Mouse (Mus musculus): ENCODE results near the gene Panx1.

Gene Panx1

GRCm38 (mm10) chr9:15045084-15045669, at the start of gene Panx1:
TSS of gene Panx1 (minus strand) at chr9:15045478.
- peak; percentile 64 for DNase-seq (ENCODE audit: low spot score in 2 of 2)

GRCm38 (mm10) chr9:15068686-15069295, 23.5 kb upstream of the Panx1 start:
- peak in 1 of 2 experiments; percentile 21 for DNase-seq (ENCODE audit: low spot score in 2 of 2)

DNA sequence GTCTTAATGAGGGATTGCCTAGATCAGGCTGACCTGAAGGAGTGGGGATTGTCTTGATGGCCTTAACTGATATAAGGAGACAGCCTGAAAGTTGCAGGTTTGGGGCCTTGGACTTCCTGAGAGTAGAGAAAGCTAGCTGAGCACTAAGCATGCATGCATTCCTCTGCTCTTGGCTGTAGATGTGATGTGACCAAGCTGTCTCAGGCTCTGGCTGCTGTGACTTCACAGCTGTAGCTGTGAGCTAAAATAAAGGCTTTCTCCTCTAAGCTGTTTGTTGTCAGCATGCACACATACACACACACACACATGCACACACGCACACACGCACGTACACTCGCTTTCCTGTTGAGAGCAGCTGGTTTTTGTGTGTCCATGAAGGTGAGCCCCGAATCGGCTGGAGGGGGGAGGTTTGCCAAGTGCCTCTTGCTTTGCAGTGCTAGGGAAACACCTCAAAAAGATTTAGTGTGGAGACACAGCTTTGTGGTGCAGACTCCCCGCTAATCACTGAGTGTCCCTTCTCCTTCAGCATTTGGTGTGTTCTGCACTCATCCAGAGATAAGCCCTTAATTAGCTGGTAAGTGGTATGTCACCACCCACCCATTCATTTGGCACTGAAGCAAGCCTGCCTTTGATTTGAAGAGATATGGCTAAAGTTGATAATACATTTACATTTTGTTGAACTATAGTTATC, 22.9 kb upstream of the Panx1 start:
- DNase-seq (ENCODE audit: low spot score in 2 of 2): no peak

- no peak for DNase-seq (ENCODE audit: low spot score in 2 of 2)
Observed at GRCm38 (mm10) chr9:15064176-15064575, 18.9 kb upstream of the Panx1 start.

DNA sequence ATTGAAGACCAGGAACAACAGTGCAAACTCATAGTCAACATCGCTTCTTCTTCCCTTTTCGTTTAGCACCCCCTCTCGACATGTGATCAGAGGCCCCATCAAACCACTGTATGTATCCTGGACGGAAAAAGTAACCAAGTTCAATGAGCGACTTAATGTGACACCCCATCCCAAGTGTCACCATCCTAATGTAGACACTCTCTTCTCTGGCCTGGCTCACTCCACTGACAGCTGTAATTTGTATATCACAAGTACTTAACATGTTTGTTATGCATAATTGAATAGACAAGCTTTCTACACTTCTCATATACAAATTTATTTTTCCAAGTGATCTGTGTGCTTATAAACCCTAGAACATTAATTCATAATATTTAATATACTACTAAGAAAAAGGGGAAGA, 15.6 kb upstream of the Panx1 start:
- DNase-seq (ENCODE audit: low spot score in 2 of 2): no peak

DNA sequence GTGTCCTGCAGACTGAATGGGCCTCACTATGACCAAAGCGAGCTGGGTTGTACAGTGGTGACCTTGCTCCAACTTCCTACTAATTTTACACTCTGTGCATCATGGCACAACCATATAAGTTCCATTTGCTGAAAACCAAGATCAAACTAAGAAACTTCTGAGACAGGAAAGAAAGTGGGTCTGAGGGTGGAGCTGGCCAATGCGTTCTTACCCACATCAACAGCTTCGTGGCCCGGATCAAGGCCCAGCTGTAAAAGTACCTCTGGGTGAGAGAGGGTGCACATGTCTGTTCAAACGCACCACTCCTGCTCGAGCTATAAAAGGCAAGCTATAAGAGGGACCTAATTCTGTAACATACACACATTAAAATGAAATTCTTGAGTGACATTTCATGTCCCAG, 14.7 kb upstream of the Panx1 start:
- DNase-seq (ENCODE audit: low spot score in 2 of 2): no peak

GRCm38 (mm10) chr9:15045740-15046139, 462 bp upstream of the Panx1 start:
- no peak for DNase-seq (ENCODE audit: low spot score in 2 of 2)

DNA sequence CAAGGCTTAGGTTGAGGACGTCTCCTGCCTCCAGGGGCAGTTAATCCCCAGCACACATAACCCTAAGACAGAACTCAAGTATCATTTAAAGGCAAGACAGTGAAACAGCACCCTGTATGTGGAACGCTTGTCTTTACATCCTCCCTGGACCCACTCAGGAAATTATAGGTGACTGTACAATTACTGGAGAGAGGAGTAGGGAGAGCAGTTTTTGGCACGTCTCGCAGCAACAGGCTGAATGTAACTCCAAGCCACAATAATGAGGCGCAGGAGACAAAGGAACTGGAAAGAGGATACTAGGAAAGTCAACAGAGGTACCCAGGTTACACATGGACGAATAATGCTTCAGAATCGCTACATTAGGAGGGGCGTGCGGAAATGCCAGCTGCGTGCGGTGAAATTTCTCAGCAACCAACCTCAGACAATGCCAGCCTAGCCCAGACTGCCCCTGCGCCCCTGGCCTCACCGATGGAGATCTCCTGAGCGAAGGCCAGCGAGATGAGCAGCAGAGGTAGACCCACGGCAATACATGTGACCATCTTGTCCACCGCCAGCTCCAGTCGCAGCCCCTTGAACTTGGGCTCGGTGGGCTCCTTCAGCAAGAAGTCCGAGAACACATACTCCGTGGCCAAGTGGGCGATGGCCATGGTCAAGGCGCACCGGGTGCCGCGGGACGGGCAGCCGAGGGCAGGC, 741 bp downstream of the Panx1 start:
- DNase-seq (ENCODE audit: low spot score in 2 of 2): no peak

DNA sequence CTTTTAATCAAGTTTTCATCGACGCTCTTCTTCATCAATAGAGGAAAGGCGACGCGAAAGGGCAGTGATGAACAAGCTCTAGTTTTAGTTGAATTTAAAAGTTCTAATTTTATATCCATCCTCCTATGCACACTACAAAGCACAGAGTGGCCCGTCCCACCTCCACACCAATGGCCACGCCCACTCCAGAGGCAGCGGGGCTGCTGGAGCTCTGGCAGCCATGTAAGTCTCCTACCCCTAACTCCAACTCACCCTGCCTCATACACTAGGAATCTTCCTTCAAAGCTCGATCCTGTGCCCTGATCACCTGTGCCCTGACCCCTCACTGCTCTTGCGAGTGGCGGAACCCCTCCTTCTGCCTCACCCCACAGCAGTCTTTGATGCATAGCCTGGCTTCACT, 3.7 kb downstream of the Panx1 start:
- DNase-seq (ENCODE audit: low spot score in 2 of 2): no peak

DNA sequence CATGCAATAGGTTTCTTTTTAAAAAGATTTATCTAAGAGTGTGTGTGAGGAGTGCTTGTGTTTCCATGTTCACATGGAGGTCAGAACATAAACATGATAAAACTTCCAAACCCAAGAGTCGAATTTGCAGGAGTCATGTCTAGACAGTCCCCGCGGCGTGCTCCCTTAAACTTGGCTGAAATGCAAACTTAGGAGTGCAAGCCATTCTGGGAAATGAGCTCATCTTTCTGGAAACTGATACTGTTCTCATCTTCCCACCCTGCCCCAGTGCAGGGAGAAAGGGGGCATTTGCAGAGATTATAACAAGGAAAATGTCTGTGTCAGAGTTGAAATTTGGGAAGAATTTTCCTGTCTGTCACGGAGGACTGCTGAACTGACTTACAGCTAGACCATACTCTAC, 5.4 kb downstream of the Panx1 start:
- DNase-seq (ENCODE audit: low spot score in 2 of 2): no peak

GRCm38 (mm10) chr9:15037704-15038103, 7.6 kb downstream of the Panx1 start:
- DNase-seq (ENCODE audit: low spot score in 2 of 2): no peak

GRCm38 (mm10) chr9:15037237-15037636, 8.0 kb downstream of the Panx1 start:
- DNase-seq (ENCODE audit: low spot score in 2 of 2): no peak

- DNase-seq (ENCODE audit: low spot score in 2 of 2): no peak
Observed at GRCm38 (mm10) chr9:15036807-15037206, 8.5 kb downstream of the Panx1 start.

DNA sequence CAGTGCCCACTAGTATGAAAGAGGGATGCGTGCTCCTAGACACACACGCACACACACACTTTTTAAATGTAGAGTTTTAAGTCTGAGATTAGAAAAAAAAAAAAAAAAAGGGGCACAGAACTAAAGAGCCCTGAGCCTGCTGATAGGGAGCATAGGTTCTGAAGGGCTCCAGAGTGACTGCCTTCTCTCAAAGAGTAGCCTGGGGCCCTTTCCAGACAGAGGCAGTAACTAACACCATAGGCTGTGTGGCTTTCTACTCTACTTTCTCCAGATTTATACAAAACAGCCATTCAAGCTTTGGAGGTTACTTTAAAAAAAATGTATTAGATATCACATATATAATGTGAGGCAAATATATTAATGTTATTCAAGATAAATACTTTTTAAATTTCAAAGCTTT, 8.9 kb downstream of the Panx1 start:
- no peak for DNase-seq (ENCODE audit: low spot score in 2 of 2)

DNA sequence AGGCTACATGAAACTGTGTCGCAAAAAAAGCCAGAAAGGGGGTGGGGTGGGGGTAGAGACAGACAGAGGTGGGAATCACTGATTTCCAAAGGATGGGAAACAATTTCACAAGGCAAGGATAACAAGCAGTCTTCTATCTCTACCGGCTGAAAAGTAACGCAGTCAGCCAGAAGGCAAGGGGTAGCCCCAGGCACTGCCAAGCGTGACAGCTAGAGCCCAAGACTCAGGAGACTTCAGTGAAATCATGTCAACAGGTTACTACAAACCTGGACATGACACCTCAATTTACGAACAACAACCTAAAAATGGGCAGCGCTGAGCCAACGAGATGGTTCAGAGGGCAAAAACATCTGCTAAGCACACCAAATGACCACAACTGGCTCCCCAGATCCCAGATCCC, 9.3 kb downstream of the Panx1 start:
- no peak for DNase-seq (ENCODE audit: low spot score in 2 of 2)

DNA sequence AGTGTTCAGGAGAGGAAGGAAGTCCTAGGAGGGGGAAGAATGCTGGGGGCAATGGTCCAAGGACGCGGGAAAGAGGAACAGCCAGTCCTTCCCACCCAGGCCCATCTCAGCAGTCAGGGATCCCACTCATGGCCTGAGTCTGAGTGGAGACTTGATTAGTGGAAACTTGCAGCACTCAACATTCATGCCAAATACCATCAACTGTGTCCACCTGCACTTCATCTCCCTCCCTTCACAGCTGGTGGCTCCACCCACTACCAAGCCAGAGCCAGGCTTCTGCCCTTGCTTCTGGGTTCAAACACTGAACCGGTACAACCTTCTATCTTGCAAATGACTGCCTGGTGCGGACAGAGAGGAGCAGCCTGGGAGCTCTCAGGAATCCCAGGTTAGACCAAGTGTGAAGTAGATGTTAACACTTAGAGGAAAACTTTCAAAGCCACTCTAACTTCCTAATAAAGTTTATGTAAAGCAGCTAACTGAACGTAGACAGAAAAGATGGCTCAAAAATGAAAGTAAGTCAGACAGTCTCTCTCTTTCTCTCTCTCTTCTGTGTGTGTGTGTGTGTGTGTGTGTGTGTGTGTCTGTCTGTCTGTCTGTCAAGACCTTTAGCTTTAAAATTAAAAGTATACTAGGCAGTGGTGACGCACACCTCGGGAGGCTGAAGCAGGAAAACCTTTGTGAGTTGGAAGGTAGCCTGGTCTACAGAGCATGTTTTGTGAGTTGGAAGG, 10.6 kb downstream of the Panx1 start:
- DNase-seq (ENCODE audit: low spot score in 2 of 2): peak in 1 of 2 experiments; percentile 50

DNA sequence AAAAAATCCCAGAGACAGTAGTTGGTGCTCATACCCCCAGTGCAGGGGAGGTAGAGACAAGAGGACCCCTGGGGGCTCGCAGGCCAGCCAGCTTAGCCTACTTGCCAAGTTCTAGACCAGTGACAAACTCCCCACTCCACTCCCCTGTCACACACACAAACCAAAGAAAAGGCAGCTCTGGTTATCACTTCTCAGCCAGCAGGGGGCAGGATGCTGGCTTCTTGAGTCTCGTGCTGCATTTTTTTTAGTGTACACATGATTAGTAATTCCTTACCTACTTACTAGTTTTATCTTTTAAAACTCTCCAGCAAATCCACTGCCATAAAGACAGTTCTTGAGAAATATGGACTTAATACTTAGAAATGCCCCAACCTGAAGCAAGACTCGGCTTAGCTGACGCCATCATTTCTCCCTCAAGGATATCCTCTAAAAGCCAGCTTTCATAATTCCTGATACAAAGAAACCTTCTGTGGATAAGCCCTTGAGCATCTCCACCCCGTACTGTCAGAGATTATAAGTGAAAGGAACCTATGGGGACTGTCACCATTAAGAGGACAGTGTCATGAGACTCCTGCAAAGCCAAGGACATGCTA, 11.6 kb downstream of the Panx1 start:
- DNase-seq (ENCODE audit: low spot score in 2 of 2): no peak

DNA sequence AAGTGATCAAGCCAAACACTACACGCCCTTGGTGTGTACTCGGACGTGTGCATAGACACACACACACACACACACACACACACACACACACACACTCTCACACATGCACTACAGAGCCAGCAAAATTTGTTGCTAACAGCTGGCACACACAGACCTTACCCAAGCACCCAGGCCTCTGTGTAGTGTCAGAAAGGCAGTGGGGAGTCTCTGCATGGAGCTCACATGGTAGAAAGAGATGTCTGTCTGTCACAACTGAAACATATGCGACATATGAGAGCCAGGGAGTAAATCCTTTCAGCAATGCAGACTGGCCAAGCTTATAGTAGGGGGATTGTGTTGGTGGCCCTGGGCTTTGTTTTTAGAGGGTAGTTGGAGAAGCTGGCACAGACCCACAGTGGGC, 12.5 kb downstream of the Panx1 start:
- no peak for DNase-seq (ENCODE audit: low spot score in 2 of 2)

DNA sequence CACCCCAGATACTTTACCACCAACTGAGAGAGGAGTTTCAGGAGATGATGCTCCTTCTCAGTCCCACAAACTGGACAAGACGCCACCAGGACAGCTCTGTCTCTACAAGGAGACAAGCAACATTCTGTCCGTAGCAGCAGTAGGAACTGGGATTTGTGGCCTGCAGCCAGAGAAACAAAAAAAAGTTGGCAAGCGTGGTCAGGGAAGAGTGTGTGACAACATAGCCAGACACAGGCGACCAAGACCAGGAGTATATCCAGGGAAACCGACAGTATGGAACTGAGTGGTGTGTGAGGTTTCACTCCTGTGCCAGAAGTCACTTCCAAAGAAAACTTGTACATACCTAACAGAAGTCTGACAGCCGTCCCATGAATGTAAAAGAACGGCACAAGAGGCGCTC, 14.5 kb downstream of the Panx1 start:
- DNase-seq (ENCODE audit: low spot score in 2 of 2): no peak

DNA sequence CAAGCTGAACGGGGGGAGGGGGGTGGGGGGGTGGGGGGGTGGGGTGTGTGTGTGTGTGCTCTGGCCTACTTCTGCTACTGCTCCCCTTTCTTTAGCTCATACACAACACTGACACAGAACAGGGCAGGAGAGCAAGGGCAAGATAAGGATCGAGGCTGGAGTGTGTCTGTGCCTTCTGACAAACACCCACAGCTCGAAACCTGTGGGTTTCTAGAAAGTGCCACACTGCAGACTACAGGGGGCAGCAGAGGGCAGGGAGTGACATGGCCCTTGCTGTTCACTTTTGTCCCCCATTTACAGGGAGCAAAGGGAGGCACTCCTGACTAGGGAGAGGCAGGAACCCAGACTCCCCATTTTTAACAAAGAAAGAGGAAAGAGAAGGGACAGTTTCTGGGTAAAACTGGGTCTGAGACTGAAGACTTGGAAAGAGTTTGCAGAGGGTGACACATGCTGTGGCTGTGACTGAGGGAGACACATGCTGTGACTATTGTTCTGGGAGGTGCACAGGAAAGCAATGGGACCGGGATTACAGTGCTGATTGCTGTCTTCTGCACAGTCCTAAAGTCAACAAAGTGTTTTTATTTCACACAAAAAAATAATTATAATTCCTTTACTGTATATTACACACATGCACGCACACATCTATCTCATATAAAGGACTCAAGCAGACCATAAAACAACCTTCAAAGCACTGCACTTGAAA, 16.1 kb downstream of the Panx1 start:
- DNase-seq (ENCODE audit: low spot score in 2 of 2): no peak

DNA sequence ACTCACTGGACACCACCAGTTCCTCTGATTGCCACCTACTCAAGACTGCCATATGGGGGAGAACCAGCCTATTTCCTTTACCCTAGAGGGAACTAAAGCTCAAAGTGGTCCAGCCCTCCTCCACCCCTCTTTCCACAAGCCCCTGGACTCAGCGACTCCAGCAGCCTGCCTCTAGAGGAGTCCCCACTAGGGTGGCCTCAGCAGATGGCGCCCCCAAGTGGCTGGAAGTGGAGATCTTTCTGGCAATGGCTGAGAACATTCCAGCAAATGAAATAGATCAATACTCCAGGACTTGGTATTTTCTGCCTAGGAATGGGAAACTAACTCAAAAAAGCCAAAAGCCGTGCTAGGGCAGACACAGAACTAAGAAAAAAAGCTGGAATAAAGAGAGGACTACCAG, 17.6 kb downstream of the Panx1 start:
- no peak for DNase-seq (ENCODE audit: low spot score in 2 of 2)

Measured in urinary bladder, postnatal 4 days (tissue).